Mouse (Mus musculus) myocyte (in vitro differentiated cells): ENCODE data around the gene Csnk1e.

Source experiments
- CEBPB ChIP-seq: IDR thresholded peaks from 2 replicates; pipeline ENCODE4 v1.6.1; 2011; ENCODE audit warnings: mild to moderate bottlenecking, moderate library complexity; ENCODE audit not compliant: poor library complexity, insufficient read depth, severe bottlenecking
- MYOD1 ChIP-seq, 3 experiments: IDR thresholded peaks; one replicate each; pipeline ENCODE4 v1.6.1; 2011; ENCODE audit warnings: control low read depth in 2 of 3, low read depth in 2 of 3, mild to moderate bottlenecking in 2 of 3, moderate library complexity in 1 of 3; ENCODE audit not compliant: insufficient read length in 2 of 3, control insufficient read depth in 1 of 3
- POLR2A ChIP-seq: IDR thresholded peaks from one replicate; pipeline ENCODE4 v1.6.1; 2011; ENCODE audit warnings: low read depth, mild to moderate bottlenecking, control low read depth, moderate library complexity; ENCODE audit not compliant: insufficient read length
- SRF ChIP-seq: IDR thresholded peaks from one replicate; pipeline ENCODE4 v1.6.1; 2011; ENCODE audit warnings: low read depth; ENCODE audit not compliant: control insufficient read depth, insufficient read length
- TCF3 ChIP-seq: IDR thresholded peaks from one replicate; pipeline ENCODE4 v1.6.1; 2011; ENCODE audit warnings: low read depth, control low read depth; ENCODE audit not compliant: insufficient read length

GRCm38 (mm10) chr15:79381644-79382043 is 73.7 kb downstream of the Csnk1e start:
- TF ChIP-seq POLR2A: no peak
- TF ChIP-seq SRF: no peak
- TF ChIP-seq MYOD1 (IDR thresholded peaks at IDR 0.05; ENCODE audit: control insufficient read depth in 1 of 3, insufficient read length in 2 of 3, low read depth in 2 of 3): peak in 2 of 3 experiments; percentile 48 to 66
- TF ChIP-seq TCF3: no peak
- TF ChIP-seq CEBPB: no peak
